Mouse (Mus musculus): ENCODE data around the gene Terf2ip.

The Terf2ip gene

GRCm38 (mm10) chr8:112011816-112012242 lies 631 bp downstream of the Terf2ip start:
- DNase-seq, result peak; percentile 52

- DNase-seq, result no peak
These were observed 3.7 kb downstream of the Terf2ip start, which contains the start of gene Gm6793 for GRCm38 (mm10) chr8:112014936-112015335. Gene Gm6793, minus strand, starts transcription at chr8:112015036.

GRCm38 (mm10) chr8:112029455-112029854 lies 18.3 kb downstream of the Terf2ip start:
- no peak for DNase-seq

- DNase-seq, result no peak
These were observed 19.5 kb downstream of the Terf2ip start for GRCm38 (mm10) chr8:112030663-112031062.

- DNase-seq, result no peak
These were observed 21.9 kb downstream of the Terf2ip start for GRCm38 (mm10) chr8:112033071-112033470.

- peak; percentile 41 for DNase-seq
These were observed 23.4 kb downstream of the Terf2ip start for GRCm38 (mm10) chr8:112034603-112035002.

- no peak for DNase-seq
These were observed 26.3 kb downstream of the Terf2ip start for GRCm38 (mm10) chr8:112037521-112037920.

- DNase-seq, result no peak
These were observed 34.0 kb downstream of the Terf2ip start for GRCm38 (mm10) chr8:112045182-112045581.

GRCm38 (mm10) chr8:112045896-112046295 lies 34.7 kb downstream of the Terf2ip start:
- peak; percentile 78 for DNase-seq

- no peak for DNase-seq
These were observed 37.1 kb downstream of the Terf2ip start for GRCm38 (mm10) chr8:112048293-112048692.

GRCm38 (mm10) chr8:112049984-112050383 lies 38.8 kb downstream of the Terf2ip start:
- no peak for DNase-seq

- DNase-seq, result no peak
These were observed 40.3 kb downstream of the Terf2ip start for GRCm38 (mm10) chr8:112051537-112051936.

- DNase-seq, result no peak
These were observed 43.3 kb downstream of the Terf2ip start for GRCm38 (mm10) chr8:112054456-112054855.

- peak; percentile 65 for DNase-seq
These were observed 50.2 kb downstream of the Terf2ip start for GRCm38 (mm10) chr8:112061372-112061771.

Measured in cerebellum, adult 9-10 months (tissue).